Mouse (Mus musculus): ENCODE data around the gene Eif5a. TPM values are rescaled to one million over a fixed set of nuclear protein-coding genes. Genes with fewer than 3 reads are reported as not detected.

The Eif5a gene
- 716 and 774 TPM in 2 replicates for polyA plus RNA-seq (2015; fragmentation: Nextera tagmentation; extraction: Ambion mirVana)

GRCm38 (mm10) chr11:69921114-69922011 lies at the start of gene Eif5a:
Gene Eif5a, minus strand, starts transcription at chr11:69921958.
- peak within 1 kb of the TSS; percentile 87 for H3K9ac ChIP-seq (ENCODE audit: low read depth, low read length)
- no peaks in the 10 kb centered on the region for H3K27me3 ChIP-seq (replicated peaks; ENCODE audit: control insufficient read depth, insufficient read depth, low read length)
- peaks cover 27% of the 10 kb centered on the region for H3K36me3 ChIP-seq (ENCODE audit: control insufficient read depth, insufficient read depth)
- under 1% methylated on average over 73 of the region's 78 CpGs for WGBS
- peak within 1 kb of the TSS; percentile 98 for H3K27ac ChIP-seq (ENCODE audit: low read depth, low read length)
- peak within 1 kb of the TSS; percentile 94 for H3K4me2 ChIP-seq (replicated peaks; ENCODE audit: low read depth)
- peak; percentile 95 for ATAC-seq
- H3K4me3 ChIP-seq (ENCODE audit: low read depth, low read length) = peak within 1 kb of the TSS; percentile 70
- 0 out of 2 replicates have a peak, but pooled peaks cover 5% of the 10 kb centered on the region for H3K4me1 ChIP-seq (replicated peaks; ENCODE audit: control insufficient read depth, insufficient read depth, low read length)
- peak; percentile 82 for TF ChIP-seq CTCF (IDR thresholded peaks at IDR 0.05; ENCODE audit: low read depth)
- H3K9me3 ChIP-seq (ENCODE audit: control insufficient read depth) = no peaks in the 10 kb centered on the region

GRCm38 (mm10) chr11:69970775-69971174 lies 49.0 kb upstream of the Eif5a start:
- Histone ChIP-seq H3K9me3 (ENCODE audit: control insufficient read depth) (no peaks in the 10 kb centered on the region), H3K36me3 (ENCODE audit: control insufficient read depth, insufficient read depth) (peaks cover 40% of the 10 kb centered on the region), H3K27ac (ENCODE audit: low read depth, low read length) (peak overlapping the region; percentile 17; the same call in 1 of the 2 replicates), H3K4me1 (replicated peaks; ENCODE audit: control insufficient read depth, insufficient read depth, low read length) (no peaks in the 10 kb centered on the region), H3K9ac (ENCODE audit: low read depth, low read length) (no peak overlapping the region), H3K4me2 (replicated peaks; ENCODE audit: low read depth) (0 out of 2 replicates have a peak overlapping the region, but pooled peaks have one; percentile 2), H3K27me3 (replicated peaks; ENCODE audit: control insufficient read depth, insufficient read depth, low read length) (no peaks in the 10 kb centered on the region), H3K4me3 (ENCODE audit: low read depth, low read length) (no peak overlapping the region)
- 47% methylated on average over 3 of the region's 3 CpGs for WGBS
- no peak for TF ChIP-seq CTCF (IDR thresholded peaks at IDR 0.05; ENCODE audit: low read depth)
- ATAC-seq = no peak

- Histone ChIP-seq H3K4me1 (replicated peaks; ENCODE audit: control insufficient read depth, insufficient read depth, low read length) (no peaks in the 10 kb centered on the region), H3K9me3 (ENCODE audit: control insufficient read depth) (no peaks in the 10 kb centered on the region), H3K36me3 (ENCODE audit: control insufficient read depth, insufficient read depth) (peaks cover 35% of the 10 kb centered on the region), H3K4me3 (ENCODE audit: low read depth, low read length) (no peak overlapping the region), H3K27ac (ENCODE audit: low read depth, low read length) (peak overlapping the region; percentile 17; the same call in 1 of the 2 replicates), H3K9ac (ENCODE audit: low read depth, low read length) (no peak overlapping the region), H3K4me2 (replicated peaks; ENCODE audit: low read depth) (0 out of 2 replicates have a peak overlapping the region, but pooled peaks have one; percentile 2), H3K27me3 (replicated peaks; ENCODE audit: control insufficient read depth, insufficient read depth, low read length) (0 out of 2 replicates have a peak, but pooled peaks cover 3% of the 10 kb centered on the region)
- no peak for TF ChIP-seq CTCF (IDR thresholded peaks at IDR 0.05; ENCODE audit: low read depth)
- 41% methylated on average over 6 of the region's 6 CpGs for WGBS
- no peak for ATAC-seq
Observed at GRCm38 (mm10) chr11:69970222-69970621, 48.5 kb upstream of the Eif5a start.

- Histone ChIP-seq H3K36me3 (ENCODE audit: control insufficient read depth, insufficient read depth) (peaks cover 27% of the 10 kb centered on the region), H3K4me3 (ENCODE audit: low read depth, low read length) (no peak overlapping the region), H3K4me2 (replicated peaks; ENCODE audit: low read depth) (peak overlapping the region; percentile 70), H3K4me1 (replicated peaks; ENCODE audit: control insufficient read depth, insufficient read depth, low read length) (no peaks in the 10 kb centered on the region), H3K27ac (ENCODE audit: low read depth, low read length) (peak overlapping the region; percentile 96), H3K9ac (ENCODE audit: low read depth, low read length) (no peak overlapping the region), H3K9me3 (ENCODE audit: control insufficient read depth) (no peaks in the 10 kb centered on the region), H3K27me3 (replicated peaks; ENCODE audit: control insufficient read depth, insufficient read depth, low read length) (0 out of 2 replicates have a peak, but pooled peaks cover 4% of the 10 kb centered on the region)
- peak; percentile 49 for ATAC-seq
- WGBS = 33% methylated on average over 4 of the region's 4 CpGs
- no peak for TF ChIP-seq CTCF (IDR thresholded peaks at IDR 0.05; ENCODE audit: low read depth)
Observed at GRCm38 (mm10) chr11:69968793-69969192, 47.0 kb upstream of the Eif5a start.

- WGBS = 19% methylated on average over 17 of the region's 17 CpGs
- H3K27ac ChIP-seq (ENCODE audit: low read depth, low read length) = peak overlapping the region; percentile 96
- peak overlapping the region; percentile 90 for H3K9ac ChIP-seq (ENCODE audit: low read depth, low read length)
- no peaks in the 10 kb centered on the region for H3K4me1 ChIP-seq (replicated peaks; ENCODE audit: control insufficient read depth, insufficient read depth, low read length)
- no peaks in the 10 kb centered on the region for H3K9me3 ChIP-seq (ENCODE audit: control insufficient read depth)
- peak overlapping the region; percentile 68 for H3K4me3 ChIP-seq (ENCODE audit: low read depth, low read length)
- no peak for TF ChIP-seq CTCF (IDR thresholded peaks at IDR 0.05; ENCODE audit: low read depth)
- peaks cover 12% of the 10 kb centered on the region for H3K36me3 ChIP-seq (ENCODE audit: control insufficient read depth, insufficient read depth)
- ATAC-seq = no peak
- H3K4me2 ChIP-seq (replicated peaks; ENCODE audit: low read depth) = peak overlapping the region; percentile 70
- H3K27me3 ChIP-seq (replicated peaks; ENCODE audit: control insufficient read depth, insufficient read depth, low read length) = 0 out of 2 replicates have a peak, but pooled peaks cover 4% of the 10 kb centered on the region
Observed at GRCm38 (mm10) chr11:69966860-69967517, 45.2 kb upstream of the Eif5a start.
